Mouse (Mus musculus) liver, adult 2 months (tissue): ENCODE data around the gene Ivd. TPM values are rescaled to one million over a fixed set of nuclear protein-coding genes. Genes with fewer than 3 reads are reported as not detected.
A peak's percentile ranks its signal among the peaks of the same experiment; 100 is the strongest.

Source experiments
- DNase-seq: peaks from one replicate; pipeline ENCODE4 v3.0.0-alpha.2; 2011; ENCODE audit warnings: low read depth, low spot score; ENCODE audit errors: extremely low read depth
- H3K27ac ChIP-seq: fragments of 200-500 bp; replicated peaks from 2 replicates; pipeline ENCODE4 v1.5.1; 2012; ENCODE audit warnings: low read depth, mild to moderate bottlenecking, control low read depth, inconsistent platforms, low read length; ENCODE audit not compliant: insufficient read depth
- H3K27me3 ChIP-seq: fragments of 200-500 bp; 2 replicates; pipeline ENCODE4 v1.6.1; 2012; ENCODE audit warnings: mild to moderate bottlenecking, moderate library complexity, low read length, inconsistent platforms; ENCODE audit not compliant: control insufficient read depth, insufficient read depth
- H3K36me3 ChIP-seq: fragments of 200-500 bp; 2 replicates; pipeline ENCODE4 v1.6.1; 2012; ENCODE audit warnings: low read length, inconsistent platforms; ENCODE audit not compliant: control insufficient read depth, insufficient read depth
- H3K4me1 ChIP-seq: fragments of 200-500 bp; 2 replicates; pipeline ENCODE4 v1.6.1; 2011; ENCODE audit warnings: low read length; ENCODE audit not compliant: control insufficient read depth, insufficient read depth
- H3K4me3 ChIP-seq: fragments of 200-500 bp; 2 replicates; pipeline ENCODE4 v1.5.1; 2011; ENCODE audit warnings: low read depth, mild to moderate bottlenecking, control low read depth, low read length, moderate library complexity; ENCODE audit not compliant: insufficient read depth
- H3K79me2 ChIP-seq: fragments of 200-500 bp; 2 replicates; pipeline ENCODE4 v1.6.1; 2012; ENCODE audit warnings: inconsistent platforms, mild to moderate bottlenecking, low read length, moderate library complexity; ENCODE audit not compliant: control insufficient read depth, insufficient read depth
- H3K9ac ChIP-seq: fragments of 200-500 bp; 2 replicates; pipeline ENCODE4 v1.6.1; 2012; ENCODE audit warnings: low read depth, mild to moderate bottlenecking, control low read depth, inconsistent platforms, low read length
- CTCF ChIP-seq: fragments of 200-500 bp; IDR thresholded peaks from 2 replicates; pipeline ENCODE4 v1.5.1; 2011; ENCODE audit warnings: low read depth, low read length, control low read depth
- POLR2A ChIP-seq: fragments of 200-500 bp; IDR thresholded peaks from 2 replicates; pipeline ENCODE4 v1.6.1; 2011; ENCODE audit warnings: low read length, control low read depth; ENCODE audit not compliant: insufficient read depth; ENCODE audit errors: extremely low read depth
- WGBS: fragments of 180-500 bp; shearing (Covaris S2); methylation state at CpG from one replicate; pipeline ENCODE4 v1.1.7; 2018; 5-methylcytosine and 5-hydroxymethylcytosine counted together
- polyA plus RNA-seq: library from polyadenylated mRNA; depleted of rRNA; stranded (reverse); fragments of >200 nt; gene quantifications from 2 replicates; pipeline ENCODE4 v1.2.3, GENCODE M21; 2012
- total RNA-seq: library from RNA; depleted of rRNA; stranded (reverse); fragments of >200 nt; gene quantifications from 2 replicates; pipeline ENCODE4 v1.2.3, GENCODE M21; 2014

The Ivd gene
- total and polyA plus RNA-seq, 2 experiments = 127 to 146 TPM

- Histone ChIP-seq H3K36me3 (no peaks in the 10 kb centered on the region), H3K79me2 (no peaks in the 10 kb centered on the region), H3K4me1 (peaks cover 5% of the 10 kb centered on the region; the same call in 1 of the 2 replicates), H3K9ac (no peak overlapping the region), H3K27me3 (no peaks in the 10 kb centered on the region), H3K4me3 (no peak overlapping the region), H3K27ac (peak overlapping the region; percentile 16; the same call in 1 of the 2 replicates)
- DNase-seq = peak; percentile 87
- 26% methylated on average over 3 of the region's 3 CpGs for WGBS
- TF ChIP-seq POLR2A = no peak
- TF ChIP-seq CTCF = no peak
Observed at GRCm38 (mm10) chr2:118844427-118844826, 17.3 kb upstream of the Ivd start.

- Histone ChIP-seq H3K9ac (no peak overlapping the region), H3K36me3 (no peaks in the 10 kb centered on the region), H3K4me3 (no peak overlapping the region), H3K4me1 (peaks cover 5% of the 10 kb centered on the region; the same call in 1 of the 2 replicates), H3K27ac (no peak overlapping the region), H3K27me3 (no peaks in the 10 kb centered on the region), H3K79me2 (no peaks in the 10 kb centered on the region)
- peak; percentile 85 for DNase-seq
- TF ChIP-seq POLR2A (no peak), CTCF (no peak)
- 28% methylated on average over 7 of the region's 7 CpGs for WGBS
Observed at GRCm38 (mm10) chr2:118846246-118846645, 15.5 kb upstream of the Ivd start.

- DNase-seq = no peak
- Histone ChIP-seq H3K36me3 (no peaks in the 10 kb centered on the region), H3K9ac (no peak overlapping the region), H3K79me2 (no peaks in the 10 kb centered on the region), H3K27ac (no peak overlapping the region), H3K27me3 (no peaks in the 10 kb centered on the region), H3K4me3 (no peak overlapping the region), H3K4me1 (no peaks in the 10 kb centered on the region)
- WGBS = 70% methylated on average over 3 of the region's 3 CpGs
- TF ChIP-seq POLR2A (no peak), CTCF (no peak)
Observed at GRCm38 (mm10) chr2:118851756-118852155, 10.0 kb upstream of the Ivd start.

GRCm38 (mm10) chr2:118862340-118862675 lies 554 bp downstream of the Ivd start:
- Histone ChIP-seq H3K27ac (peak overlapping the region; percentile 77), H3K4me3 (peak overlapping the region; percentile 72), H3K9ac (peak overlapping the region; percentile 87), H3K27me3 (no peaks in the 10 kb centered on the region), H3K79me2 (peaks cover 24% of the 10 kb centered on the region), H3K36me3 (peaks cover 12% of the 10 kb centered on the region), H3K4me1 (peaks cover 8% of the 10 kb centered on the region; the same call in 1 of the 2 replicates)
- 40% methylated on average over 2 of the region's 3 CpGs for WGBS
- no peak for DNase-seq
- TF ChIP-seq POLR2A = no peak
- TF ChIP-seq CTCF = no peak

- TF ChIP-seq CTCF (no peak), POLR2A (no peak)
- Histone ChIP-seq H3K4me3 (no peak overlapping the region), H3K27ac (no peak overlapping the region), H3K9ac (no peak overlapping the region), H3K36me3 (peaks cover 16% of the 10 kb centered on the region), H3K4me1 (no peaks in the 10 kb centered on the region), H3K27me3 (no peaks in the 10 kb centered on the region), H3K79me2 (peaks cover 7% of the 10 kb centered on the region; the same call in 1 of the 2 replicates)
- 81% methylated on average over 3 of the region's 3 CpGs for WGBS
- no peak for DNase-seq
Observed at GRCm38 (mm10) chr2:118870601-118871000, 8.8 kb downstream of the Ivd start.

- TF ChIP-seq CTCF = no peak
- TF ChIP-seq POLR2A = no peak
- no peak overlapping the region for H3K4me3 ChIP-seq
- DNase-seq = no peak
- WGBS = 78% methylated on average over 1 of the region's 1 CpGs
- peaks cover 18% of the 10 kb centered on the region for H3K36me3 ChIP-seq
- no peak overlapping the region for H3K27ac ChIP-seq
- H3K9ac ChIP-seq = no peak overlapping the region
- peaks cover 3% of the 10 kb centered on the region; the same call in 1 of the 2 replicates for H3K79me2 ChIP-seq
- no peaks in the 10 kb centered on the region for H3K27me3 ChIP-seq
- no peaks in the 10 kb centered on the region for H3K4me1 ChIP-seq
Observed at GRCm38 (mm10) chr2:118871032-118871431, 9.3 kb downstream of the Ivd start.
